Mouse (Mus musculus) CH12.LX (cell line): ENCODE measurements around the gene Pus1. TPM values are rescaled to one million over a fixed set of nuclear protein-coding genes. Genes with fewer than 3 reads are reported as not detected.

Experiments
- DNase-seq: peaks from one replicate; pipeline ENCODE4 v3.0.0-alpha.2; 2013; ENCODE audit errors: extremely low read depth
- H3K27ac ChIP-seq: 2 replicates; pipeline ENCODE4 v1.5.1; 2012; ENCODE audit warnings: low read depth, mild to moderate bottlenecking, control low read depth, moderate library complexity; ENCODE audit not compliant: insufficient read depth
- H3K27me3 ChIP-seq: replicated peaks from 2 replicates; pipeline ENCODE3; 2012; ENCODE audit warnings: inconsistent platforms
- H3K36me3 ChIP-seq, 2 experiments: replicated peaks in 1 of 2; 2 replicates each; pipeline versions ENCODE3 to v1.6.1; 2012; ENCODE audit warnings: inconsistent platforms in 1 of 2, low read length in 1 of 2, mild to moderate bottlenecking in 1 of 2, mixed read lengths in 1 of 2, moderate library complexity in 1 of 2; ENCODE audit not compliant: control insufficient read depth in 1 of 2, insufficient read depth in 1 of 2
- H3K4me1 ChIP-seq, 2 experiments: 2 replicates each; pipeline ENCODE4 v1.6.1; 2012; ENCODE audit warnings: inconsistent platforms in 1 of 2, moderate library complexity in 1 of 2; ENCODE audit not compliant: insufficient read depth in 2 of 2, control insufficient read depth in 1 of 2
- H3K4me2 ChIP-seq: 2 replicates; pipeline ENCODE4 v1.6.1; 2012; ENCODE audit warnings: low read depth, mild to moderate bottlenecking, control low read depth; ENCODE audit not compliant: poor library complexity, insufficient read depth, severe bottlenecking
- H3K4me3 ChIP-seq, 3 experiments: fragments of 150-350 bp in 1 of 3; sonication (generic) in 1 of 3; replicated peaks in 1 of 3; 2 replicates each; pipeline versions ENCODE3 to v1.5.1; 2011 to 2012; ENCODE audit warnings: low read depth in 2 of 3, low read length in 2 of 3, mild to moderate bottlenecking in 2 of 3, moderate library complexity in 2 of 3, control low read depth in 1 of 3, improper control_type of control experiment in 1 of 3, inconsistent platforms in 1 of 3, mixed read lengths in 1 of 3; ENCODE audit not compliant: poor library complexity in 1 of 3
- H3K79me2 ChIP-seq: replicated peaks from 2 replicates; pipeline ENCODE4 v1.6.1; 2012; ENCODE audit warnings: mild to moderate bottlenecking, moderate library complexity; ENCODE audit not compliant: control insufficient read depth, poor library complexity, insufficient read depth, severe bottlenecking; ENCODE audit errors: extremely low read depth
- H3K9ac ChIP-seq: 2 replicates; pipeline ENCODE4 v1.6.1; 2012; ENCODE audit warnings: low read depth, mild to moderate bottlenecking, control low read depth, moderate library complexity; ENCODE audit not compliant: insufficient read depth
- H3K9me3 ChIP-seq: replicated peaks from 2 replicates; pipeline ENCODE3; 2012; ENCODE audit warnings: low read length, inconsistent platforms, mixed read lengths
- CTCF ChIP-seq, 2 experiments: IDR thresholded peaks in 1 of 2; conservative IDR thresholded peaks in 1 of 2; 2 replicates each; pipeline ENCODE4 v1.5.1; 2011 to 2012; ENCODE audit warnings: low read depth in 2 of 2, low read length in 2 of 2, improper control_type of control experiment in 1 of 2, inconsistent platforms in 1 of 2, mild to moderate bottlenecking in 1 of 2, moderate library complexity in 1 of 2
- ELF1 ChIP-seq: IDR thresholded peaks from 2 replicates; pipeline ENCODE4 v1.6.1; 2014; ENCODE audit warnings: low read depth, mild to moderate bottlenecking, inconsistent platforms, low read length, improper control_type of control experiment
- EP300 ChIP-seq: IDR thresholded peaks from 2 replicates; pipeline ENCODE4 v1.6.1; 2011; ENCODE audit warnings: low read length, improper control_type of control experiment
- ETS1 ChIP-seq: conservative IDR thresholded peaks from 2 replicates; pipeline ENCODE4 v1.6.1; 2012; ENCODE audit warnings: low read depth, mild to moderate bottlenecking, inconsistent platforms, low read length, improper control_type of control experiment, moderate library complexity
- IRF4 ChIP-seq: IDR thresholded peaks from 2 replicates; pipeline ENCODE4 v1.6.1; 2014; ENCODE audit warnings: low read depth, mild to moderate bottlenecking, inconsistent platforms, low read length, improper control_type of control experiment
- JUND ChIP-seq: conservative IDR thresholded peaks from 2 replicates; pipeline ENCODE4 v1.6.1; 2011; ENCODE audit warnings: low read depth, low read length, improper control_type of control experiment
- NELFE ChIP-seq: IDR thresholded peaks from 2 replicates; pipeline ENCODE4 v1.6.1; 2011; ENCODE audit warnings: low read depth, low read length, improper control_type of control experiment
- NRF1 ChIP-seq: IDR thresholded peaks from 2 replicates; pipeline ENCODE4 v1.6.1; 2014; ENCODE audit warnings: low read depth, mild to moderate bottlenecking, inconsistent platforms, low read length, improper control_type of control experiment, moderate library complexity
- RAD21 ChIP-seq: IDR thresholded peaks from 2 replicates; pipeline ENCODE4 v1.6.1; 2011; ENCODE audit warnings: low read depth, mild to moderate bottlenecking, low read length, improper control_type of control experiment, moderate library complexity
- RCOR1 ChIP-seq: conservative IDR thresholded peaks from 2 replicates; pipeline ENCODE4 v1.6.1; 2012; ENCODE audit warnings: low read depth, mild to moderate bottlenecking, inconsistent platforms, low read length, improper control_type of control experiment
- SMC3 ChIP-seq: IDR thresholded peaks from 2 replicates; pipeline ENCODE4 v1.6.1; 2011; ENCODE audit warnings: low read depth, low read length, improper control_type of control experiment
- TCF12 ChIP-seq: IDR thresholded peaks from 2 replicates; pipeline ENCODE4 v1.6.1; 2014; ENCODE audit warnings: low read depth, mild to moderate bottlenecking, inconsistent platforms, low read length, improper control_type of control experiment
- ZNF384 ChIP-seq: IDR thresholded peaks from 2 replicates; pipeline ENCODE4 v1.6.1; 2012; ENCODE audit warnings: low read depth, low read length, improper control_type of control experiment, inconsistent platforms
- dilution Hi-C: fragments of 300-500 bp; cut with MboI; formaldehyde crosslinking; loops from 2 replicates; pipeline ENCODE4 v1.14.3; 2020; ENCODE audit warnings: low sequenced_read_pairs; ENCODE audit not compliant: extremely low pct_unique_long_range_greater_than_20kb, extremely low pct_ligation_motif_present
- in situ Hi-C: fragments of 300-500 bp; cut with MboI; formaldehyde crosslinking; loops from 3 replicates; pipeline ENCODE4 v1.14.3; 2019; ENCODE audit warnings: low sequenced_read_pairs, low pct_ligation_motif_present, low pct_unique_long_range_greater_than_20kb, mixed read lengths
- polyA plus RNA-seq: library from polyadenylated mRNA; unstranded; fragments of >175 nt; gene quantifications from 2 replicates; pipeline ENCODE4 v1.2.1, GENCODE M21; 2012; ENCODE audit warnings: low read depth; ENCODE audit not compliant: insufficient read length
- total RNA-seq, 2 experiments: library from RNA; depleted of rRNA; stranded (reverse); fragments of 300-350 nt in 1 of 2; fragments of >200 nt in 1 of 2; gene quantifications; 2 replicates each; pipeline ENCODE4 v1.2.3; 2012 to 2014

Gene Pus1
- total and polyA plus RNA-seq, 3 experiments, result 59.1 to 84.6 (median 72.4) TPM

- peaks cover 8 to 39% of the 10 kb centered on the region in 2 experiments for H3K36me3 ChIP-seq
- in situ Hi-C loops, result no loop called here
- no peaks in the 10 kb centered on the region for H3K9me3 ChIP-seq
- H3K4me1 ChIP-seq, result peaks cover 0 to 7% of the 10 kb centered on the region in 2 experiments; a peak in 2 of 4 replicates
- TF ChIP-seq ETS1 (0 out of 2 replicates have a peak, but pooled peaks have one; percentile 34), NRF1 (no peak), CTCF (conservative IDR thresholded peaks at IDR 0.05 in 1 of 2, IDR thresholded peaks at IDR 0.05 in 1 of 2; ENCODE audit: low read depth in 2 of 2, low read length in 2 of 2) (no peak), EP300 (peak; percentile 55), NELFE (no peak), ZNF384 (0 out of 2 replicates have a peak, but pooled peaks have one; percentile 57), TCF12 (peak; percentile 75), RAD21 (no peak), IRF4 (0 out of 2 replicates have a peak, but pooled peaks have one; percentile 47), RCOR1 (0 out of 2 replicates have a peak, but pooled peaks have one; percentile 39)
- H3K4me3 ChIP-seq, result no peak overlapping the region
- H3K27me3 ChIP-seq, result no peaks in the 10 kb centered on the region
- no peak overlapping the region for H3K9ac ChIP-seq
- dilution Hi-C loops, result no loop called here
- H3K79me2 ChIP-seq, result no peaks in the 10 kb centered on the region
- H3K27ac ChIP-seq, result no peak overlapping the region
- DNase-seq, result no peak
- H3K4me2 ChIP-seq, result peak overlapping the region; percentile 30; the same call in 1 of the 2 replicates
These were observed 47.1 kb upstream of the Pus1 start for GRCm38 (mm10) chr5:110827576-110827975.

- no peaks in the 10 kb centered on the region for H3K27me3 ChIP-seq
- H3K36me3 ChIP-seq, result peaks cover 6 to 33% of the 10 kb centered on the region in 2 experiments
- H3K4me1 ChIP-seq, result peaks cover 0 to 7% of the 10 kb centered on the region in 2 experiments; a peak in 2 of 4 replicates
- no peak for DNase-seq
- H3K4me2 ChIP-seq, result no peak overlapping the region
- in situ Hi-C loops (no loop called here), dilution Hi-C loops (no loop called here)
- H3K9me3 ChIP-seq, result no peaks in the 10 kb centered on the region
- no peak overlapping the region for H3K9ac ChIP-seq
- no peaks in the 10 kb centered on the region for H3K79me2 ChIP-seq
- no peak overlapping the region for H3K4me3 ChIP-seq
- H3K27ac ChIP-seq, result no peak overlapping the region
- TF ChIP-seq TCF12 (no peak), EP300 (no peak), ELF1 (no peak), JUND (no peak), ETS1 (no peak), SMC3 (no peak)
These were observed 46.5 kb upstream of the Pus1 start for GRCm38 (mm10) chr5:110826781-110827495.
